Mouse (Mus musculus): ENCODE measurements around the gene Tecpr2. TPM values are rescaled to one million over a fixed set of nuclear protein-coding genes. Genes with fewer than 3 reads are reported as not detected.

Gene Tecpr2
- total and polyA plus RNA-seq, 3 experiments: 5.8 to 5.9 TPM; not detected in 1

DNA sequence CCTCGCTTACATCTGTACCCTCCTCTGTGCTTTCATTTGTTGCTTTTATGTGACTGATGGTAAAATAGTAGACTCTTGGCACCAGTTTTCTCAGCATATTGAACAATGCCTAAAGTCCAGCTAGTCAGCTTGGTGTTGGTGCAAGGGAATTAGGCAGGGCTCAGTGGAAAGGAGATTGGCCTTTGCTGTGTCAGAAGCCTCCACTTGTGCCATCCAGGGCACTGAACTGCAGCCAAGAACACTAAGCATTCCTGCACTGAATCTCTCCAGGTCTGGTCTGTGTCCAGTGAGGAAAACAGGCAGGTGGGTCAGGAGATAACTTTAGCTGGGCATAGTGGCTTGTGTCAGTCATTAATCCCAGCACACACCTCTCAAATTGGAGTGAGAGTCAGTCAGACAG lies 60.3 kb downstream of the Tecpr2 start:
- Histone ChIP-seq H3K36me3 (ENCODE audit: control insufficient read depth in 1 of 2, insufficient read depth in 2 of 2, low read length in 2 of 2) (peaks cover 0 to 28% of the 10 kb centered on the region in 2 experiments; a peak in 3 of 4 replicates), H3K79me2 (ENCODE audit: control insufficient read depth, insufficient read depth, low read length, poor library complexity) (no peaks in the 10 kb centered on the region), H3K9me3 (replicated peaks; ENCODE audit: insufficient read depth, low read length) (no peaks in the 10 kb centered on the region), H3K4me1 (ENCODE audit: control insufficient read depth in 1 of 2, insufficient read depth in 2 of 2, low read length in 2 of 2) (peaks cover 21 to 29% of the 10 kb centered on the region in 2 experiments), H3K9ac (ENCODE audit: control insufficient read depth, low read depth, low read length, poor library complexity, severe bottlenecking) (no peak overlapping the region), H3K27me3 (ENCODE audit: control insufficient read depth in 1 of 2, insufficient read depth in 2 of 2, low read length in 2 of 2) (no peaks in the 10 kb centered on the region), H3K27ac (ENCODE audit: control insufficient read depth, low read depth, low read length) (no peak overlapping the region), H3K4me3 (ENCODE audit: control insufficient read depth in 1 of 2, insufficient read depth in 1 of 2, low read depth in 2 of 2, low read length in 2 of 2) (no peak overlapping the region)
- no peak for TF ChIP-seq CTCF (IDR thresholded peaks at IDR 0.05 in 2 of 3, conservative IDR thresholded peaks at IDR 0.05 in 1 of 3; ENCODE audit: control insufficient read depth in 1 of 3, insufficient read depth in 1 of 3, low read depth in 2 of 3, low read length in 3 of 3, poor library complexity in 1 of 3, severe bottlenecking in 1 of 3)
- no peak for TF ChIP-seq TCF12 (IDR thresholded peaks at IDR 0.05; ENCODE audit: low read depth, low read length)
- TF ChIP-seq MYB (IDR thresholded peaks at IDR 0.05; ENCODE audit: low read depth, low read length): no peak
- TF ChIP-seq MAFK (IDR thresholded peaks at IDR 0.05; ENCODE audit: borderline replicate concordance, low read depth, low read length): no peak
- no peak for TF ChIP-seq SIN3A (IDR thresholded peaks at IDR 0.05; ENCODE audit: low read length)
- TF ChIP-seq NRF1 (IDR thresholded peaks at IDR 0.05; ENCODE audit: insufficient read depth, low read depth, low read length, poor library complexity, severe bottlenecking): no peak
- no peak for TF ChIP-seq RCOR1 (IDR thresholded peaks at IDR 0.05; ENCODE audit: low read depth, low read length)
- TF ChIP-seq MAZ (IDR thresholded peaks at IDR 0.05; ENCODE audit: low read depth, low read length): no peak
- TF ChIP-seq HCFC1 (IDR thresholded peaks at IDR 0.05; ENCODE audit: low read depth, low read length): no peak
- no peak for TF ChIP-seq USF1 (IDR thresholded peaks at IDR 0.05; ENCODE audit: low read depth, low read length)
- TF ChIP-seq RAD21 (IDR thresholded peaks at IDR 0.05; ENCODE audit: low read depth, low read length): no peak
- no peak for TF ChIP-seq MXI1 (IDR thresholded peaks at IDR 0.05; ENCODE audit: low read depth, low read length)
- TF ChIP-seq CHD2 (IDR thresholded peaks at IDR 0.05; ENCODE audit: low read length): no peak
- TF ChIP-seq JUND (IDR thresholded peaks at IDR 0.05; ENCODE audit: low read depth, low read length): no peak
- no peak for TF ChIP-seq GATA1 (IDR thresholded peaks at IDR 0.05; ENCODE audit: low read depth, low read length)
- TF ChIP-seq USF2 (IDR thresholded peaks at IDR 0.05; ENCODE audit: borderline replicate concordance in 1 of 2, insufficient read depth in 1 of 2, low read depth in 1 of 2, low read length in 2 of 2): no peak
- no peak for TF ChIP-seq ETS1 (IDR thresholded peaks at IDR 0.05; ENCODE audit: low read depth, low read length)
- no peak for TF ChIP-seq CHD1 (IDR thresholded peaks at IDR 0.05; ENCODE audit: low read depth, low read length)
- TF ChIP-seq ZMIZ1 (IDR thresholded peaks at IDR 0.05; ENCODE audit: low read depth, low read length): no peak
- no peak for DNase-seq (ENCODE audit: low read depth, low spot score)

GRCm38 (mm10) chr12:110950151-110950550 lies 61.1 kb downstream of the Tecpr2 start:
- no peak for DNase-seq (ENCODE audit: low read depth, low spot score)
- no peak overlapping the region for H3K4me3 ChIP-seq (ENCODE audit: control insufficient read depth in 1 of 2, insufficient read depth in 1 of 2, low read depth in 2 of 2, low read length in 2 of 2)
- H3K27ac ChIP-seq (ENCODE audit: control insufficient read depth, low read depth, low read length): no peak overlapping the region
- H3K4me1 ChIP-seq (ENCODE audit: control insufficient read depth in 1 of 2, insufficient read depth in 2 of 2, low read length in 2 of 2): peaks cover 21 to 32% of the 10 kb centered on the region in 2 experiments
- H3K9me3 ChIP-seq (replicated peaks; ENCODE audit: insufficient read depth, low read length): no peaks in the 10 kb centered on the region
- H3K27me3 ChIP-seq (ENCODE audit: control insufficient read depth in 1 of 2, insufficient read depth in 2 of 2, low read length in 2 of 2): no peaks in the 10 kb centered on the region
- no peak overlapping the region for H3K9ac ChIP-seq (ENCODE audit: control insufficient read depth, low read depth, low read length, poor library complexity, severe bottlenecking)
- peaks cover 0 to 33% of the 10 kb centered on the region in 2 experiments; a peak in 2 of 4 replicates for H3K36me3 ChIP-seq (ENCODE audit: control insufficient read depth in 1 of 2, insufficient read depth in 2 of 2, low read length in 2 of 2)
- no peak for TF ChIP-seq UBTF (IDR thresholded peaks at IDR 0.05; ENCODE audit: borderline replicate concordance, insufficient read depth, low read depth, low read length)
- no peak for TF ChIP-seq ZKSCAN1 (IDR thresholded peaks at IDR 0.05; ENCODE audit: low read depth, low read length)
- no peak for TF ChIP-seq USF1 (IDR thresholded peaks at IDR 0.05; ENCODE audit: low read depth, low read length)
- no peak for TF ChIP-seq POLR2AphosphoS2 (IDR thresholded peaks at IDR 0.05; ENCODE audit: low read length)
- no peak for TF ChIP-seq MXI1 (IDR thresholded peaks at IDR 0.05; ENCODE audit: low read depth, low read length)
- no peak for TF ChIP-seq MYC (IDR thresholded peaks at IDR 0.05; ENCODE audit: low read depth, low read length)
- TF ChIP-seq MYB (IDR thresholded peaks at IDR 0.05; ENCODE audit: low read depth, low read length): no peak
- no peak for TF ChIP-seq ETS1 (IDR thresholded peaks at IDR 0.05; ENCODE audit: low read depth, low read length)
- no peak for TF ChIP-seq POLR2AphosphoS5 (IDR thresholded peaks at IDR 0.05; ENCODE audit: borderline replicate concordance, low read depth, low read length)
- TF ChIP-seq NELFE (IDR thresholded peaks at IDR 0.05; ENCODE audit: low read depth, low read length): no peak
- no peak for TF ChIP-seq ELF1 (IDR thresholded peaks at IDR 0.05; ENCODE audit: low read depth, low read length)
- TF ChIP-seq E2F4 (IDR thresholded peaks at IDR 0.05; ENCODE audit: borderline replicate concordance, low read depth, low read length): no peak
- no peak for TF ChIP-seq GATA1 (IDR thresholded peaks at IDR 0.05; ENCODE audit: low read depth, low read length)
- no peak for TF ChIP-seq EP300 (IDR thresholded peaks at IDR 0.05; ENCODE audit: low read depth in 1 of 2, low read length in 2 of 2)
- TF ChIP-seq USF2 (IDR thresholded peaks at IDR 0.05; ENCODE audit: borderline replicate concordance in 1 of 2, insufficient read depth in 1 of 2, low read depth in 1 of 2, low read length in 2 of 2): no peak
- no peaks in the 10 kb centered on the region for H3K79me2 ChIP-seq (ENCODE audit: control insufficient read depth, insufficient read depth, low read length, poor library complexity)

Data from MEL (cell line).